Mouse (Mus musculus) adrenal gland, postnatal 4 days (tissue): ENCODE measurements around the gene Fcho2. TPM values are rescaled to one million over a fixed set of nuclear protein-coding genes. Genes with fewer than 3 reads are reported as not detected.
A peak's percentile ranks its signal among the peaks of the same experiment; 100 is the strongest.
"Not testable (repeated sequence)": the region's sequence is repeated elsewhere in the genome, so short reads cannot be mapped to it uniquely, and the experiment has no call there.

Source experiments
- DNase-seq, 2 experiments: peaks; one replicate each; pipeline ENCODE4 v3.0.0; 2021 to 2022; ENCODE audit warnings: low spot score in 2 of 2, mixed read lengths in 2 of 2
- long read RNA-seq, 2 experiments: library from polyadenylated mRNA; stranded (forward); transcript quantifications; one replicate each; pipeline ENCODE4 v2.0.0; 2021
- total RNA-seq, 2 experiments: library from RNA; stranded (reverse); gene quantifications; 2 replicates each; pipeline ENCODE4 v1.2.3; 2021

Fcho2 gene
- total RNA-seq, result 10 to 100 TPM; 56.8 to 66.9 TPM
- long read RNA-seq, experiment 1, partial matches to known transcripts, result 0 of 1 reads
- long read RNA-seq, experiment 1, other reads (novel, unspliced or antisense), result 1 of 1 reads
- long read RNA-seq, experiment 2, partial matches to known transcripts, result 0 of 2 reads
- long read RNA-seq, experiment 2, other reads (novel, unspliced or antisense), result 2 of 2 reads

DNA sequence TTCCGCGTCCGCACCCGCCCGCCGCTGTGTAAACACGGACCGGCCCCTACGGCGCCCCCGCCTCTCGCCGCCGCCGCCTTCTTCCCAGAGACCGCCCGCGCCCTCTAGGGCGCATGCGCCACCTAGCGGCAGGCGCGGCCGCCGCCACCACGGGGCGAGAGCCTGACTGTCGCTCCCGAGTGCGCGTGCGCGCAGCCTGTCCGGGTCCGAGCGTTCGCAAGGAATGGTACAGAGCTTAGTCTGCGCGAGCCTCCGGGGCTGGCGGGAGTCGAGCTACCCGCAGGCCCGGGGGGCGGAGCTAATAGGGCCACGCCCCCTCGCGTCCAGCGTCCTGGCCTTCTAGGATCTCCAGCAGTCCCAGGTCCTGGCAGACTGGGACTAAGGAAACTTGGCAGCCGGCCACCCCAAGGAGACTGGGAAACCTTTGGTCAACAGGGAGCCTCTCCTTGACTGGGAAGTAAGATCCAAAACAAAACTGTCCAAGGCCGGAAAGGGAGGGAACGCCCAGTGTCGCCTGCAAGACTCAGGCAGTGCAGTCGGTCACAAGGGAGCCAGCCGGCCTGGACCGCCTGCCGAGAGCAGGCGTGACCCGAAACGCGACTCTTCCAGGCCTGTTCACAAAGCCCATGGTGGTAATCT lies at the start of gene Fcho2:
TSS of gene Fcho2 (minus strand) at position 303 of the 639 bp plus-strand sequence.
- peak; percentile 97 to 98 for DNase-seq

DNA sequence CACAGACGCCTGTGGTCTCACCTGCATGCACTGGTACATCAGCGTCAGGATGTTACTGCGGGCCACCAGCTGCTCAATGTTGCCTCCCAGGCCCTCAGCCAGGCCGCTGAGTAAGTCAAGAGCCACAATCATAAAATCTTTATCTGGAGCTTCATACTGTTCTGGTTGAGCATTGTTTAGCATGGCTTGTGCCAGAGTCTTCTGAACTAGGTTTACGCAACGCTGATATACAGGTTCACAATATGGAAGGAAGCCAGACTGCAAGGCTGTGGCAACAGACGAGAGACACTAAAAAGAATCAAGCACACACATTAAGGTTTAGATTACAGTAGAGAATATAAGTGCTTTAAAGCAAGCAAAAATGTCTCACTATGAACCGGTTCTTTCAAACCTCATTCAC lies 40.0 kb upstream of the Fcho2 start:
- DNase-seq, result no peak

DNA sequence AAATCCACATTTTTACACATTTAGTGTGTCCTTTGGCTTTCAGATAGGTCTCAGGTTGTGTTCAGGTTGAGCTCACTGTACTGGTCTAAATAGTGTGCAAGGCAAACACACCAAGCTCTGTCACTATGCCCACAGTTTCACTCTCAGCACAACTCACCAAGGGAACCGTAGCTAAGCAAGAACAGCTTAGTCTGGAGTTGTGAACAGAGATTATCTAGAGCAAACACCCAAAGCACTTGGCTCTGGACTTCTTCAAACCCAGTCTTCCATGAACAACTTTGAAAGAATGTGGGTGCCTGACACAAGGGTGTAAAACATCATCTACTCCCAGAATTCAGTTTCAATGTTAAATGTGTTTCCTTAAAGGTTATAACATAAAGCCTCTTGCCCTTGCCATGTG lies 30.5 kb upstream of the Fcho2 start:
- no peak for DNase-seq

DNA sequence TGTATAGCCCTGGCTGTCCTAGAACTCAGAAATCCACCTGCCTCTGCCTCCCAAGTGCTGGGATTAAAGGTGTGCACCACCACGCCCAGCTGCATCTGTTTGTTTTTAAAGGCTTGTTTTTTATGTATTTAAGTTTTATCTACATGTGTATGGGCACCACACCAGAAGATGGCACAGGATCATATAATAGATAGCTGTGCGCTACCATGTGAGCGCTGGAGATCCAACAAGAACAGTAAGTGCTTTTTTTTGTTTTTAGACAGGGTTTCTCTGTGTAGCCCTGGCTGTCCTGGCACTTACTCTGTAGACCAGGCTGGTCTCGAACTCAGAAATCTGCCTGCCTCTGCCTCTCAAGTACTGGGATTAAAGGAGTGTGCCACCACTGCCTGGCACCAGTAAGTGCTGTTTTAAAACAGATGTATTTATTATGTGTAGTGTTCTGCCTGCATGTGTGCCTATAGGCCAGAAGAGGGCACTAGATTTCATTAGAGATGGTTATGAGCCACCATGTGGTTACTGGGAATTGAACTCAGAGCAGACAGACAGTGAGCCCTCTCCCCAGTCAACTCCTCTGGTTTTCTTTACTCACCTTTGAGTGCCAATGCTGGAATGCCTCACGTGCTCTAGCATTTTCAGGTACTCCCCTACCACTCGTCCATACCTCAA lies 21.3 kb upstream of the Fcho2 start:
- no peak for DNase-seq

DNA sequence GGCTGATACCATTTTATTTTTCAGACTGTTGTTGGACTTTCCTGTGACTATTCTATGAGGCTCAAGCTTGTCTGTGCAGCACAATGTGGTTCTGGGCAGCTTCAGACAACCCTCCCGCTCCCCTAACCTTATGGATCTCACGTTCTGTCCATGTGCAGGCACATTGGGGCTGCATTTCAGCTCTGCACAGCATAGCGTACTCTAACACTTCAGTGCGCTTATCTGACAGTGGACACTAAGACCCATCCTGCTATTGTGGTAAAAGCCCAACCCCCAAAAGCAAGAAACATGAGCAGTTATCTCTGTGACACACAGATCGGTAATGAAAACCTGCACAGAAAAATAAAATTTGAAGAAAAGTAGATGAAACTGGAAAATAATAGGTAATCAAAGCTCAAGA lies 20.5 kb upstream of the Fcho2 start:
- no peak for DNase-seq

DNA sequence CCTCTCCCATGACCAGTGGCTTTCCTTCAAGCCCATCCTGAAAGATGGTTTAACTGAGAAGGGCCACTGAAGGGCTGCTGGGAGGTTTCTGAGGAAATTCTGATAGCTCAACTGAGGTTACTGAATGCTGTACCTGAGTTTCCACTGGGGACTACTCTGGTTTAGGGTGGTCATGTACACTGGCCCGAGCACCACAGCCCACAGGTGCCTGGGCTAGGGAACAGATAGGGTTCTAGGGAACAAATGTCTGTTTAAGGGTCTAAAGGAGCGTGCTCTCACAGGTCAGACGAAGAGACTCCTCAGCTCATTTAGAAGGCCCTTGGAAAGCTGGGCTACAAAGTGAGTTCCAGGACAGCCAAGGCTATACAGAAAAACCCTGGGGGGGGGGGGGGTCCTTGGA lies 19.5 kb upstream of the Fcho2 start:
- DNase-seq, result no peak

DNA sequence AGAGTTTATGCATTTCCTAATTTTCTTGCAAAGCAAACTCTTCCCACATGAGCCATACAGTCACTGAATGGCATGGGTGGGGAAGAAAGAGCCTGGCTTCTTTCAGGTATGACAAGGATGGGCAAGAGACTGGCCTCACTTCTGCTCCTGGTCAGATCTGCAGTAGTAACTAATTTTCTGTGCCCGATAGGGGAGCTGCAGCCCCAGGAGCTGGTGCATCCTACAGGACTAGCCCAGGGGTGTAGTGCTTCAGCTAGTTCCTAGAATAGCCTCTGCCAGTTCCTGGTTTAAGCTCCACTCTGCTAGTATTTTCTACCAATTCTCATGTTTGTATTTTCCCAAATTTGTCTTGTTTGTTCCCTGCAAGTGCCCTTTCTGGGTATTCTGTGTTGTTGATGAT lies 18.9 kb upstream of the Fcho2 start:
- DNase-seq, result no peak

DNA sequence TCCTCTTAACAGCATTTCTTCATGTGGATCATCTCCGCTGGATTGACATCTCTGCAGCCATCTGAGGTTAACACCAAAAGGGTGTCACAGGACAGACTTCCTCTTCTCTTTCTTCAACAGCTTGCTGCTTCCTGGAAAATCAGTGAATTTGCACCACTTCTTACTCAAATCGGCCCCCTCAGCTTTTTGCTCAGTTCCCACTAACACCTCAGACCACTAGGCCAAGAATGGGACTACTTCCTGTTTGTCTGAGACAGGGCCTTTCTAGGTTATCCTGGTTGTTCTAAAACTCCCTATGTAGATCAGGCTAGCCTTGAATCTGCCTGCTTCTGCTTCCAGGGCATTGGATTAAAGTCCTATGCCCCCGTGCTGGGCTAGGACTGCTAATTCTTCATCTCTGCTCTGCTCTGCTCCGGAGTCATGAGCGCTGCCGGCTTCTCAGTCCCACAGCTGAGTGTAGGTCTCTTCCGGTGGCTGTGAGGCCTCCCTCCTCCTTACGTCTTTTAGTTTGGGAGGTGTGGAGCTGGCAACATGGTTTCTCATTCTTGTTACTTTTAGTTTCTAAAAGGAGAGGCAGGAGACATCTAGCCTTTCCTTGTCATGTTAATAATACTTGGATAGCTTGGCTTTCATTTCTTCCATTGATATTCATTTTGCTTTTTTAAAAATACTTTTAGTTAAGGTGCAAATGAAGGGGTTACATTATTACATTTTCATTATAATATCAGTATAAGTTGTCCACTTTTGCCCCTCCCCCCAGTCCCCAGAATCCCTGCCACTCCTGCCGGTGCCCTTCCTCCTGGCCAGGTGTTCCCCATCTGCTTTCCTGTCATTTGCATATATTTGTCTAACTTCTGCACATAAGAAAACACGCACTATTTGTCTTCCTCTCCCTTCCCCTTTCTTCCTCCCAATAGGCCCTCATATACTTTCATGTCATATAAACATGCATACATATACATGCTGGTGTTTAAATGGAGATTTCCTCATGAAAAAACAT lies 17.5 kb upstream of the Fcho2 start:
- no peak for DNase-seq

DNA sequence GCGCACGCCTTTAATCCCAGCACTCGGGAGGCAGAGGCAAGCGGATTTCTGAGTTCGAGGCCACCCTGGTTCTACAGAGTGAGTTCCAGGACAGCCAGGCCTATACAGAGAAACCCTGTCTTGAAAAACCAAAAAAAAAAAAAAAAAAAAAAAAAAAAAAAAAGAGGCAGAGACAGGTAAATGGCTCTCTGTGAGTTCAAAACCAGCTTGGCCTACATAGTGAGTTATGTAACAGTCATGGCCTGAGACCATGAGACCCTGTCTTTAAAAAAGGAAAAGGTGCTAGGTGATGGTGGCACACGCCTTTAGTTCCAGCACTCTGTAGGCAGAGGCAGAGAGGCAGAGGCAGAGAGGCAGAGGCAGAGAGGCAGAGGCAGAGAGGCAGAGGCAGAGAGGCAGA lies 13.8 kb upstream of the Fcho2 start:
- not testable (repeated sequence) for DNase-seq

DNA sequence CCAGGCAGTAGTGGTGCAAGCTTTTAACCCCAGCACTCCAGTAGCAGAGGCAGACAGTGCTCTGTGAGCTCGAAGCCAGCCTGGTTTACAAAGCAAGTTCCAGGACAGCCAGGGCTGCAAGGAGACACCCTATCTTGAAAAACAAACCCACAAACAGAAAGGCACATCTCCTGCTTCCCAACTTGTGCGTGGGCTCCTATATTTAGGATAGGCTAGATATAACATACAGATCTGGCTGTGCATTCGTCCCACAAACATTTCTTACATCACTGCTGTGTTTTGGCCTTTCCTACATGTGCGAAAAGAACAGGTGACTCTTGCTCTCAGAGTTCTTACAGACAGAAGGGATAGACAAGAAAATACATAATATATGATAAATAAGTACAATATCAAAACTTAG lies 10.3 kb upstream of the Fcho2 start:
- DNase-seq, result no peak

DNA sequence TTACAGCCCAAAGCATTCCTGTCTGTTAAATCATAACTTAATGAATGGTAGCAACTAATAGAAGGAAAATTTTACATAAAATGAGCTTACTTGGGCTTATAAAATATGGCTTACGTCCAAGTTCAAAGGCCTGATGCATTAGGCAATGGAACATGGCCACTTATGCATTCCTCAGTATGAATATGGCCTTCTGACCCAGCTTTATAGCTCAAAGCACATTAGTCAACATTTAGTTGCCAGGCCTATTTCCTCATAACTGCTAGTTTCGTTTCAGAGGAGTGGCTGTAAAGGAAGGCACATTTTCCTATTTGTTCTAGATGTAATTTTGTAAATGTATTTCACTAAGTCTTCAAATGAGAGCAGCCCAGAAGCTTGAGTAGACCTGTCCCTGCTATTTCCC lies 3.8 kb upstream of the Fcho2 start:
- DNase-seq, result no peak

DNA sequence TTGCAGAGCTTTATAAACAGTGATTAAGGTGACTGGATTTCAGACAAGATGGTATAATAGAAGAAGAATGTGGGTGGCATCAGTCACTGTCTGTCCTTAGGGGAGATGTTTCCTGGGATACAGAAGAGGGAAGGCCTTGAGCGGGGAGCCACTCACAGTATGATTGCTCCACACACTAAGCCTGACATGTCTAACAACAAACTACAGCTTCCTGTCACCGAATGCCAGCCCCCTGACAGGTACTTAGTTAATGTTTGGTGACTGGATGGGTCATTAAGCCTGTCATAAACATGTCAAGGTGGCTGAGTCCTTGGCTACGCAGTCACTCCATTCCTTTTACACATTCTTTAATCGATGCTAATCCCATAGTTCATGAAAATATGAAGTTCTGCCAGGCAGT lies 3.0 kb upstream of the Fcho2 start:
- DNase-seq, result no peak

DNA sequence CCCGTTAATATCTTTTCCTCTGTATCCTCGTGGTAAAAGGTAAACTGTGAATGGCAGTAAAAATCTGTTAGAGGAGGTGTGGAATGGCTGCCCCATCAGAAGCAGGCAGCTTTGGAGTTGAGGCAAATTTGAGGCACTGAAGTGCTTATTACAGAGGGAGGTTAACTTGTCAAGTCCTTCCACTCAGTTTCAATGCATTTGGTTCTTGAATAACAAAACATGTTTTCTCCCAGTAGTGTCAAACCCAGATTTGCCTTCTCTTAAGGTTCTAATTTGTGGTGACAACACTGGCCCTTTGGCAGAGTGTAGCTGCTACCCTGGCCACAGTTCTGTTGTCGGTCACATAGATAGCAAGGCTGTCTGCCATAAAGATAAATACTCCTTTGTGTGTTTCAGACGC lies 2.5 kb upstream of the Fcho2 start:
- no peak for DNase-seq

DNA sequence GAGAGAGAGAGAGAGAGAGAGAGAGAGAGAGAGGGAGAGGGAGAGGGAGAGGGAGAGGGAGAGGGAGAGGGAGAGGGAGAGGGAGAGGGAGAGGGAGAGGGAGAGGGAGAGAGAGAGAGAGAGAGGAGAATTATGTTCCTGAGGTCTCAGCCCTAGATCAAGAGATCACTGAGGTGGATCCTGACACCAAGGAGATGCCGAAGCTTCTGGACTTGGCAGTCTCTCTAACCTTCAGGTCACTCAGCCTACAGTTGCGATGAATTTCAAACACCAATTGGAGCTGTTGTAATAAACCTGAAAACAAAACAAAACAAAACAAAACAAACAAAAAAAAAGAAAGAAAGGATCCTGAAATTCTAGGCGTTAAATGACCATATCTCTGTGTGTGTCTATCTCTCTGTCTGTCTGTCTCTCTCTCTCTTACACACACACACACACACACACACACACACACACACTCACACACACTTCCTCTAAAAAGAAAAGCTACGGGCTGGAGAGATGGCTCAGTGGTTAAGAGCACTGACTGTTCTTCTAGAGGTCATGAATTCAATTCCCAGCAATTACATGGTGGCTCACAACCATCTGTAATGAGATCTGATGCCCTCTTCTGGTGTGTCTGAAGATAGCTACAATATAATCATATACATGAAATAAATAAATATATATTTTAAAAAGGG lies 1.9 kb upstream of the Fcho2 start:
- DNase-seq, result not testable (repeated sequence)

DNA sequence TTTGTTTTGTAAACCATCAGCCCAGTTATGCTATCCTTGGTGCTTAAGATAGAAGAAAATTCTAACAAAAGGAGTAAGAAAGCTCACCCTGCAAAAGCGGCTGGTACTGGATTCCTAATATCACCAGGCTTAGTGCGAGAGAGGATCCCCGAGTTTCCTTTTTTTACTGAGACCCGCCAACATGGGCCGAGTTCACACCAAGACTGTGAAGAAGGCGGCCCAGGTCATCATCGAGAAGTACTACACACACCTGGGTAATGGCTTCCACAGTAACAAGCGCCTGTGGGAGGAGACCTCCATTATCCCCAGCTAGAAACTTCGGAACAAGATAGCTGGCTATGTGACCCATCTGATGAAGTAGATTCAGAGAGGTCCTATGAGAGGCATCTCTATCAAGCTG lies 1.3 kb upstream of the Fcho2 start:
- no peak for DNase-seq

DNA sequence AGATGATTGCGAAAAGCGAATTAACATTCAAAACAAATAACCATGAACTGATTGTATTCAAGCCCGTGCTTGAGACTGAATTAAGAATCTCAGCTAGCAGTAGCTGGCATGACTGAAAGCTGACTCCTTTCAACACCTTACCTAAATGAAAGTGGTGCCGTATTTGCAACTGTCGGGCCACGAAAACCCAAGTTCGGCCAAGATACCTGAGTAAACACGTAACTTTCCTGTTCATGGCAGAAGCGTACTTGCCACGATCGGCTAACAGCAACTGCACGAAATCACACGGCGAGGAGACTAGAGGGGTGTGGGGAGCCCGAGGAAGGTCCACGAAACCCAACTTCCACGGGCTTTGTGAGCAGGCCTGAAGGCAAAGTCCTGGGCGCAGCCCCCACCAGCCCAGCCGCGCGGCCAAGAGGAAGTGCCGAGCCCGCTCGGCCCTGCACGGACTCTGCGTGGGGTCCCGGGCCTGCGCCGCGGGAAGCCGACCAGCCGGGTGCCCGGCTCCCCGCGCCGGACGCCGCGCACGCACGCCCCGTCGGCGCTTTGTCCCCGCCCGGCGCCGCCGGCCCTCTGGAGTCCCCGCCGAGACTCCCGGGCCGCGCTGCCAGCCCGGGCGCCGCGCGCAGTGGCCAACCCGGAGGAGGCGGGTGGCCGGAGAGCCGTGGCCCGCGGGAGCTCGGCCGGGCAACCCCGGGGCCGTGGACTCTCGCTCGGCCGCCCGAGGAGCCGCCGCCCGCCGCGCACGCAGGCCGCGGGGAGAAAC lies 791 bp downstream of the Fcho2 start:
- peak; percentile 20 to 25 for DNase-seq

DNA sequence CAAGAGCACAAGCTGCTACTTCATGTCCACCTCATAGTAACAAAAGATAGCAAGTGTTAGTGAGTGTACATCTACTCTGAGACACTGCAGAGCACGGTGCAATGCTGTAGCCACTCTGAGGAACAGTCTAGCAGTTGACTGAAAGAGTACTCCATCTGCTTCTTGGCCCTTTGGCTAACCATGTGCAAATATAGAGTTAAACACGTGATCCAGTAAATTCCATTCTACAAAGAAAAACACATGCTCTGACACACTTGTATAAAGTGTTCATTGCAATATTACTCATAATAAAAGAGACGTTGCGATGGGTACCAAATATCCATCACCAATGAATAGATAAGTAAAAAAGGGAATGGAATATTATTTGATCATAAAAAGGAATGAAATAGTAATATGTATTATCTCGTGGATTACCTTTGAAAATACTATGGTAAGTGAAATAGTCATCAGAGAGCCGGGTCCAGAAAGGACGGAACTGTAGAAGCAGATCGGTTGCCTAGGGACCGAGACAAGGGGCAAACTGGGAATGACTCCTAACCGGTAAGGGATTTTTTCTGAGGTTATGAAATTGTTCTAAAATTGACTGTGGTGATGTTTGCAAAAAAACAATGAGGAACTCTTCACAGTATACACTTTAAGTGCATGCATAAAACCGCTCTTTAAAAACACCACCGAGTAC lies 1.5 kb downstream of the Fcho2 start:
- no peak for DNase-seq

DNA sequence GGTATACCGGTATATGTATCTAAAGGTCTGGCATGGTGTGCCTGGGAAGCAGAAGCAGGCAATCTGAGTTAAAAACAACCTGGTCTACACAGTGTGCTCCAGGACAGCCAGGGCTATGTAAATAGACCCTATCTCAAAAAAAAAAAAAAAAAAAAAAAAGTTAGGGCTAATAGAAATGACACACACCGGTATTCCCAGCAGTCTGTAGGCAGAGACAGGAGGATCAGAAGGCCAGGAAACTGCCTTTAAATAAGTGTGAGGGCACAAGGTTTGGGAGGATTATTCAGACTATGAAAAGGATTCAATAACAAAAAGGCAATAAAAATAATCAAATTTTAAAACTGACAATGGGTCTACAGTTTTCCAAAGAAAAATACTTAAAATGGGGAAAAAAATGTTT lies 2.1 kb downstream of the Fcho2 start:
- DNase-seq, result no peak

DNA sequence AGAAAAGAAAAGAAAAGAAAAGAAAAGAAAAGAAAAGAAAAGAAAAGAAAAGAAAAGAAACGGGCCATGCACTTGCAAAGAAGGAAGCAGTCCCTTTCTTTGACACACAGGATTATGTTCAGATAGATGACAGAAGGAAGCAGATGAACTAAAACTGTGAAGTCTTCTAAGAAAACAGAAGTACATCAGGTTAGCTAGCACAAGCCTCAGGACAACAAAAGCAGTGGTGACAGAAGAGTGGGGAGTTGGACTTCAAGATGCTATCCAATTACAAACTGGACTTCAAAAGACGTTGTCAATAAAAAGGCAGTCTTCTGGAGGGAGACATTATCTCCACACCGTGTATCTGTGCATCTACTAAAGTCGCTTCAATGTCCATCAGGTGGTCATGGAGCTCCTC lies 3.0 kb downstream of the Fcho2 start:
- DNase-seq, result no peak

DNA sequence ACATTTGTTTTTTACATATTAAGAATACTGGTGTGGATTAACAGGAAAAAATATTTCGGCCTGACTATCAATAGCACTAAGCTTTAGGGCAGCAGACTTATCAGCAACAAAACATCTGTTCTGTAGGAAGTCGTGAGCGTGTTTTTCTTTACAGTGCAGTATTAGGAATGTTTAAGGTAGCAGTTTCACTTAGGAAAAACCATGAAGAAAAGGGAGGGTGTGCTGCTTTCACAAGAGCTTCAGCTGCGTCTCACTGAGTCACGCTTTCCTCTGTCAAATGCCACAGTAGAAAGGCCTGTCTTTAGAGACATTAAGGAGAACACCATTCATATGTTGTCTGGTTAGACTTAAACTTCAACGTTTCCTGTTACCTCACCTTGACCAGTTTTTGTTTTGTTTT lies 5.1 kb downstream of the Fcho2 start:
- DNase-seq, result no peak
